Mouse (Mus musculus) myocyte (in vitro differentiated cells): ENCODE measurements around the gene Trmt10a.

Source experiments
- POLR2A ChIP-seq: IDR thresholded peaks from one replicate; pipeline ENCODE4 v1.6.1; 2011; ENCODE audit warnings: low read depth, mild to moderate bottlenecking, control low read depth, moderate library complexity; ENCODE audit not compliant: insufficient read length
- POLR2AphosphoS2 ChIP-seq: IDR thresholded peaks from one replicate; pipeline ENCODE4 v1.6.1; 2011; ENCODE audit warnings: low read depth, control low read depth; ENCODE audit not compliant: insufficient read length
- TCF12 ChIP-seq: IDR thresholded peaks from one replicate; pipeline ENCODE4 v1.6.1; 2011; ENCODE audit warnings: mild to moderate bottlenecking, control low read depth; ENCODE audit not compliant: poor library complexity, insufficient read depth, severe bottlenecking

DNA sequence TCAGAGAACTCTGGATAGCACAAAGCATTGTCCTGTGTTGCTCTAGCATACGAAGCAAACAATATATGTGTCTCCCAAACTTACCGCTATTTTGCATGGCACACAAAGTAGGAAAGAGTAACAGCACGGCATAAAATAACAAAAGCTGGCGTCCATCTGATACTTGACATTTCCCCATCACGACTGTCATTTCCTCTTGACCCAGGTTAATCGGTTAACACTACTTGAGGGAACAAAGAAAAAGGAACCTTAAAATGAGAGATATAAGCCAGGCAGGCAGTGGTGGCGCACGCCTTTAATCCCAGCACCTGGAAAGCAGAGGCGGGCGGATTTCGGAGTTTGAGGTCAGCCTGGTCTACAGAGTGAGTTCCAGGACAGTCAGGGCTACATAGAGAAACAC, 9.3 kb upstream of the Trmt10a start:
- no peak for TF ChIP-seq POLR2A
- TF ChIP-seq TCF12: no peak
- no peak for TF ChIP-seq POLR2AphosphoS2
